Mouse (Mus musculus) megakaryocyte, embryonic 14.5 days (primary cell): ENCODE results near the gene Plekhh2.

ENCODE experiments used
- FLI1 ChIP-seq: IDR thresholded peaks from 2 replicates; pipeline ENCODE4 v1.6.1; 2012; ENCODE audit warnings: low read length, inconsistent platforms, mixed read lengths
- GATA1 ChIP-seq: IDR thresholded peaks from 3 replicates; pipeline ENCODE4 v1.6.1; 2012; ENCODE audit warnings: mixed read lengths, low read length, inconsistent platforms, borderline replicate concordance

- TF ChIP-seq GATA1 (no peak), FLI1 (no peak)
Observed at GRCm38 (mm10) chr17:84508736-84509135, 3.0 kb upstream of the Plekhh2 start.
